Mouse (Mus musculus) cerebellum, adult 8-10 months (tissue): ENCODE results near the gene Lonp1.
A peak's percentile ranks its signal among the peaks of the same experiment; 100 is the strongest.

ENCODE experiments used
- DNase-seq: peaks from one replicate; pipeline ENCODE4 v3.0.0; 2022

Gene Lonp1

GRCm38 (mm10) chr17:56585171-56585821, 41.4 kb downstream of the Lonp1 start:
- no peak for DNase-seq

GRCm38 (mm10) chr17:56584257-56585130, 42.2 kb downstream of the Lonp1 start, which contains the start of the genes Safb2 and Safb:
Gene Safb2, minus strand, starts transcription at chr17:56584585.
Gene Safb, plus strand, starts transcription at chr17:56584825.
- DNase-seq = peak; percentile 99

GRCm38 (mm10) chr17:56583611-56584256, 43.0 kb downstream of the Lonp1 start:
- DNase-seq = peak; percentile 61

GRCm38 (mm10) chr17:56583071-56583470, 43.6 kb downstream of the Lonp1 start:
- DNase-seq = no peak

- DNase-seq = no peak
Measured at GRCm38 (mm10) chr17:56572939-56573338, 53.7 kb downstream of the Lonp1 start.

GRCm38 (mm10) chr17:56572154-56572553, 54.5 kb downstream of the Lonp1 start:
- no peak for DNase-seq

- DNase-seq = no peak
Measured at GRCm38 (mm10) chr17:56570287-56570686, 56.4 kb downstream of the Lonp1 start.

GRCm38 (mm10) chr17:56567370-56567769, 59.3 kb downstream of the Lonp1 start:
- DNase-seq = no peak

GRCm38 (mm10) chr17:56566918-56567317, 59.8 kb downstream of the Lonp1 start:
- DNase-seq = no peak

GRCm38 (mm10) chr17:56566293-56566692, 60.4 kb downstream of the Lonp1 start:
- no peak for DNase-seq
